Mouse (Mus musculus): ENCODE measurements around the gene Gm10134. TPM values are rescaled to one million over a fixed set of nuclear protein-coding genes. Genes with fewer than 3 reads are reported as not detected.

The Gm10134 gene
- total RNA-seq (2023; ENCODE audit: inconsistent age): not detected in 4 replicates

GRCm38 (mm10) chr2:28505795-28506194 is at the start of gene Gm10134:
Gene Gm10134, plus strand, starts transcription at chr2:28506095.

GRCm38 (mm10) chr2:28465836-28466518 is 39.9 kb upstream of the Gm10134 start, which contains the start of gene 1700007K13Rik:
Gene 1700007K13Rik, minus strand, starts transcription at chr2:28466332.

GRCm38 (mm10) chr2:28467860-28468485 is 37.9 kb upstream of the Gm10134 start, which contains the start of gene Mrps2:
Gene Mrps2, plus strand, starts transcription at chr2:28468066.

GRCm38 (mm10) chr2:28496671-28497070 is 9.2 kb upstream of the Gm10134 start, which contains the start of gene Gbgt1:
Gene Gbgt1, plus strand, starts transcription at chr2:28496891.

GRCm38 (mm10) chr2:28512798-28513401 is 7.0 kb downstream of the Gm10134 start, which contains the start of gene Ralgds:
Gene Ralgds, plus strand, starts transcription at chr2:28513125.

Other genes starting within 250 kb of the Gm10134 start
- gene Ppp1r26, start 59.3 kb upstream of the Gm10134 start, total RNA-seq (2023; ENCODE audit: inconsistent age): 0.67 TPM in 1 of 4 replicates, not detected in the others
- not detected in 4 replicates for gene 1700007K13Rik, start 39.8 kb upstream of the Gm10134 start, total RNA-seq (2023; ENCODE audit: inconsistent age)
- gene Mrps2, start 38.0 kb upstream of the Gm10134 start, total RNA-seq (2023; ENCODE audit: inconsistent age): 21.4 to 23.5 TPM (median 22.5 TPM) in 4 replicates
- 0.71 TPM in 1 of 4 replicates, not detected in the others for gene Gbgt1, start 9.2 kb upstream of the Gm10134 start, total RNA-seq (2023; ENCODE audit: inconsistent age)
- 131 to 160 TPM (median 147 TPM) in 4 replicates for gene Ralgds, start 7.0 kb downstream of the Gm10134 start, total RNA-seq (2023; ENCODE audit: inconsistent age)
- 0.24 to 1.7 TPM (median 0.90 TPM) in 3 of 4 replicates, not detected in the other for gene Cel, start 57.3 kb downstream of the Gm10134 start, total RNA-seq (2023; ENCODE audit: inconsistent age)
- gene Gtf3c5, start 77.7 kb downstream of the Gm10134 start, total RNA-seq (2023; ENCODE audit: inconsistent age): 25.5 to 30.6 TPM (median 29.3 TPM) in 4 replicates
- 0.30 TPM in 1 of 4 replicates, not detected in the others for gene Gfi1b, start 115.9 kb downstream of the Gm10134 start, total RNA-seq (2023; ENCODE audit: inconsistent age)
- gene Tsc1, start 135.1 kb downstream of the Gm10134 start, total RNA-seq (2023; ENCODE audit: inconsistent age): 44.6 to 53.3 TPM (median 48.0 TPM) in 4 replicates
- 1.4 to 3.9 TPM (median 2.1 TPM) in 3 of 4 replicates, not detected in the other for gene Spaca9, start 193.6 kb downstream of the Gm10134 start, total RNA-seq (2023; ENCODE audit: inconsistent age)
- 0.60 to 1.7 TPM (median 1.3 TPM) in 4 replicates for gene Ak8, start 194.1 kb downstream of the Gm10134 start, total RNA-seq (2023; ENCODE audit: inconsistent age)